Mouse (Mus musculus) thymus, postnatal 0 days (tissue): ENCODE results near the gene Caskin1. TPM values are rescaled to one million over a fixed set of nuclear protein-coding genes. Genes with fewer than 3 reads are reported as not detected.
"Not testable (repeated sequence)": the region's sequence is repeated elsewhere in the genome, so short reads cannot be mapped to it uniquely, and the experiment has no call there.

Source experiments
- DNase-seq: peaks from one replicate; pipeline ENCODE4 v3.0.0-alpha.2; 2015; ENCODE audit warnings: low spot score
- polyA plus RNA-seq: library from polyadenylated mRNA; unstranded; fragments of >200 nt; fragmentation: Nextera tagmentation; extraction: Ambion mirVana; gene quantifications from 2 replicates; pipeline ENCODE4 v1.2.1, GENCODE M21; 2015

Gene Caskin1
- polyA plus RNA-seq, result 0.10 and 0.19 TPM in 2 replicates

DNA sequence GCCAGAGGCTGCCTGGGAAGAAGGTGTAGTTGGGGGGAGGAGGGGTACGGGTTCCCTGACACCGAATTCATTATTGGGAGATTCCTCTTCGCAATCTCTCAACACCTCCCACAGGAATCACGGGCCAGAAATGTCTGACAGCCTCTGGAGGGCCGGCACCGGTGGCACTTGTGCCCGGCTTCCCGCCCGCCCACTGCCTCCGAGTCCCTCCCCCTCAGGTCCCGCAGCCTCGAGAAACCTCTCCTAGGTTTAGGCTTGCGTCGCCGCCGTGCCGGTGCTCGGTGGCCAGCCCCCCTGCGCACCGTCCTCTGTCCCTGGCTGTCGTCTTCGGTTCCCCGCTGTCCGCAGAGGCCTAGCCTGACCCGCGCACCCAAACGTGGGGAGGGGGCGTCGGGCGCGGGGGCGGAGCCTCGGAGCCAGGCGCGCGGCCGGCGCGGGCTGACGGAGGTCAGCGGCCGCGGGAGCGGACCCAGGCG lies at the start of gene Caskin1:
Caskin1 (plus strand) TSS at position 416 of the 476 bp plus-strand sequence.
- DNase-seq, result no peak

DNA sequence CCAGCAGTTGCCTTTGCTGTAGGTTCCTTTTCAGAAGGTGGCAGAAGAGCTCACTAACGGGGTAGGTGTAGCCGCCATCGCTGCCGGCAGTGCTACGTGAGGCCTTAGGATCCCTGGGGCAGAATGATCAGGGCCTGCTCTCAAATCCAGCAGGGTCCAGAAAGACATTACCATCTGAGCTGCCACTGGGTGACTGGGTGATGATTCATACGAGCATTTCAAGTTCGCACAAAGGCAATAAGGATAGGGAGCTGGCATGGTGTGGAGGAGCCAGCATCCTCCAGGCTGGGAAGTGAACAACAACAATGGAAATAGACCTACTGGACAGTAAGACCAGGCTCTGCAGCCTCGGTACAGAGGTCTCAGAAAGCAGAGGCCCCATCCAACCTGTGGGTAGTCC lies 48.0 kb upstream of the Caskin1 start:
- no peak for DNase-seq

DNA sequence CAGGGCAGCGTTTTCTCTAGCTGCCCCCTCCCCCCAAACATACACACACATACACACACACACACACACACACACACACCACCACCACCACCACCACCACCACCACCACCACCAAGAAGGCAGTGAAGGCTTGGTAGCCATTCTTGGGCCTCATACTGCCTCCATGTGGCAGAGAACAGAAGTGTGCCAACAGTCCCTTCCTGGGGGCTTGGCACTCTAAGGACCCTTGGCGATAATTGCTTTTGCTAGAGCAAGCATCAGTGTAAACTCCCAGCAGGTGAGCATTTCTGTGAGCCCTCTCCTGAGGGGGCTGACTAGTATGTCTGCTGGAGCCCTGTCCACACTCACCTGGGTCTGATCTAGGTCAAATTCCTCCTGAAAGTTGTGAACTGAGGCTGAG lies 47.3 kb upstream of the Caskin1 start:
- DNase-seq, result no peak

DNA sequence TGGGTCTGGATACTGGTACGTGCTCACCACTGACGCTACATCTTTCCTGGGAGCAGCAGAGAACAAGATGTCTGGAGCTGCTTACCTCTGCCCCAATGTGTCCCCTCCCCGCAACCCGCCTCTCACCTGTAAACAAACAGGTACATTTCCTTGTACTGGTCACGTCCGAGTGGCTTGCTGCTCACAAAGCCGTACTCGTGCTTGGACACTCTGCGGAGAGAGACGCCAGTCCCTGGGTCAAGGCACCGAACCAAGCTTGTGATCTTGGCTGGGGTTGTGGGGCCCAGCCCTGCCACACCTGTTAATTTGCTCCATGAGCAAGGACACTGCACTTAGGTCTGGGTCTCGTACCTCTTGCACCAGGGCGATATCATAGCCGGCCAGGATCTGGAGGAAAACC lies 46.3 kb upstream of the Caskin1 start:
- no peak for DNase-seq

DNA sequence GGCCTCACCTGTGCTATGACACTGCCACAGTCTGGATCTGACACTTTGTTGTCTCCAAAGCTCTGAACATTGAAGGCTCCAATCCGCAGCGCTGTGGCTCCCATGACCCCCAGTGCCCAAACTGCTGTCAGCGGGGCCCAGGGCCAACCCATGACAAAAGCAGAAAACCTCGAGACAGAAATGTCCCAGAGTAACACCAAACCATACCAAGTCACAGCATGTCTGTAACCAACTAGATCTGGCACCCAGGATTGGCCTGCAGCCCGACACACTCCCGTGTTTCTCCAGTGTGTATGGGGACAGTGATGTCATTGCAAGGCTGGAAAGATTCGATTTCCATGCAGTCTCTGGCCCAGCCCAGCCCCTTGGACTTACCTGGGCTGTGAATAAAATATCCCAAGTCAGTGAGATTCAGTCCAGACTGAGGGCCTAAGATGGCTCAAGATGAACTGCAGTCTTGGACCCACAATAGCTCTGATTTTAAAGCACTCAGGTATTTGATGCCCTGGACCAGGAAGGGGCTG lies 45.7 kb upstream of the Caskin1 start, which contains the start of gene Dnase1l2:
Dnase1l2 (minus strand) TSS at position 474 of the 524 bp plus-strand sequence.
- DNase-seq, result no peak

DNA sequence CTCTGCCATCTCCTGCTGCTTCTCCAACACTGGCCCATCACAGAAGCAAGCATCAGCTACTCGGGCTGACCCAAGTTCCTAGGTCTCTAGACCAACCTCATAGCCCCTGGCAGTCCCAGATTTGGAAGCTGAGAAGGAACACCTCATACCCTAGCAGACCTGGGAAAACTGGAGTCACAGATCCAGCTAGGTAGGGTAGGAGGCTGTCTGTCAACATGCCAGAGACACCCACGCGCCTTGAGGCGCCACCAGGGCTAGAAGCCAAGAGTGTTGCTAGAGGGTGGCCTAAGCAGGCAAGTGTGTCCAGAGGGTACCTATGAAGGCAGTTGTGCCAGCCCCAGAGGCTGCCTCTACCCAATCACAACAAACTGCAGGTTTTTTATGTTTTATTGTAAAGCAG lies 45.0 kb upstream of the Caskin1 start:
- no peak for DNase-seq

DNA sequence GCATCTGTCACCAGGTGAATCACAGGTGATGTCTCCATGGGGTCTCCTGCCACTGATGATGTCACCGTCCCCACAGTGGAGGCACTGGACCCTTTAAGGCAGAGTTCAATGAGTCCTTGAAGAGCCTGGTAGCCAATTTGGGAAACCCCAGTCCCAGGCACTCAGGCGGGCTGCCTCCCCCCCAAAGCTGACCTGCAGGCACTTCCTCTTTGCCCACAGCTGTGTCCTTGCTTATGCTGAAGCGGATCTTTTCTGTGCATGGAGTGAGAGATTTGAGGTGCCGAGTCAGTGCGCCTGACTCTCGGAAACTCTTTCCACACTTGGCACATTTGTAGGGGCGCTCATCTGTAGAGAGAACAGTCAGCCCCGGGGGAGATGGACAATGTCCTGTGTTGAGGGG lies 41.8 kb upstream of the Caskin1 start:
- DNase-seq, result no peak

DNA sequence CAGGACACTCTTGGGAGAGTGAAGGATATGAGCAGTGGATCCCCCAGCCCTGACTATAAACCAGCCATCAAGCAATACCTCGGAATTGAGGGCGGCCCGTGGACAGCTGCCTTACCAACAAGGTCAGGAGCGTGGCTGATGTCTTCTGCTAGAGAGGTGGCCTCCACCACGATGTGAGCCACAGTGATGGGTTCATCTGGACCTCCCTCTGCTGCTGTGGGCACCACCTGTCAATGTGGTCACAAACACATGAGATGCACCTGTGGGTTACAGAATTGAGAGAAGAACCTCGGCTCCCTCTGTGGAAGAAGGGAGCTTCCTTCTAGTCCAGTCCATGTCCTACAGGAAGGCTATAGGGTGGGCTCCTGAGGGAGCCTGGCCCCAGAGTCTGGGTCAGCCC lies 38.9 kb upstream of the Caskin1 start:
- DNase-seq, result no peak

DNA sequence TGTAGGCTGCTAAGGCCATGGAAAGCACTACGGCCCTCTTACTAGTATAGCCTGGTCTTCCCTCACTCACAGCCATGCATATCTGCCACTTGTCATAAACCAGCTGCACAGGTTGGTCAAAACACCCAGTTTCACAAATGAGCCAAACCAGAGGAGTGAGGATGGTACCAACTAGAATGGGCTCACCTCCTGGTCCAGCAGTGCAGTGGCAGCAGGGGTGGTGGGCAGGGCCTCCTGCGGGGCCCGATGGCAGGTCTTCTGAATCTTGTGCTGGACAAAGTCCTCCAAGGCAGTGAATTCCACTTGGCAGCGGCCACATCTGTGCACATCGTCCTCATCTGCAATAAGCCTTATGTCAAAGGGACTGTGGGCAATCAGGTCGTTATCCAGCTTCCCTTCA lies 37.2 kb upstream of the Caskin1 start:
- DNase-seq, result no peak

DNA sequence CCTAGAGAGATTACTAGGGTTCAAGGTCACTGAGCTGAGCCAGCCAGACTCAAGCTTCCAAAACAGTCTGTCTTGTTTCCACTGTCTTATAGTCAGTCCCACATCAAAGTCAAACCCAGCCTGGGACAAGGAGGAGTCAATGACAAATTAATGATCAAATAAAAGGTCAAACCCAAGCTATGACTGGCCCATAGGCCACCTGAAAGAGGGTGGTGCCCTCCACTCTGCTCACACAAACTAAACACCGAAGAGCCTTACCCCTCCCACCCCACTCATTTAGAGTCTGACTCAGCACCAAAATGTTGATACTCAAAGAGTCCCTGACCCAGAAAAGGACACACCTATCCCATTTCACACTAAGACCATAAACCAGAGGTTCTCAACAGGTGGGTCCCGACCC lies 35.0 kb upstream of the Caskin1 start:
- DNase-seq, result no peak

DNA sequence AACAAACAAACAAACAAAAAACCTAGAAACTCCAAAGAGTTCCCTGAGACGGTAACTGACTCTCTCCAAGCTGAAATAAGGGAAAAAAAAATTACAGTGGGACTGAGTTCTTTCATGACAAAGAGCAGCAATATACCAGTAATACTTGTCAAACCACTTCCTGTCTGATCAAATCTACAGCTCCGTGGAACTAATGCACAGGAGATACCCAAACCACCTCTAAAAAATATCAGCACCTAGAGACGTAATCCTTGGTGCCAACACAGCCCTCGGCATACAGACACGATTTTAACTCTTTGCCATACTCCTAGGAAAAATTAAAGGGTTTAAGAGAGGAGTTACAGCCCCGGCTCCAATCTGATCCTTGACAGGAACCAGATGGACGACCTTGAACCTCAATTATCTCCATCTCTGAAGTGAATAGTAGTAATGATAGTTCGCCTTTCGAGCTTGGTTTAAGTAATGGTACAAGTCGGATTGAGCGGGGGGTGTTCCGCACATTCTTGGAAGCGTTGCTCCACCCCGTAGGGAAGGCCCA lies 34.1 kb upstream of the Caskin1 start:
- DNase-seq, result peak; percentile 33

DNA sequence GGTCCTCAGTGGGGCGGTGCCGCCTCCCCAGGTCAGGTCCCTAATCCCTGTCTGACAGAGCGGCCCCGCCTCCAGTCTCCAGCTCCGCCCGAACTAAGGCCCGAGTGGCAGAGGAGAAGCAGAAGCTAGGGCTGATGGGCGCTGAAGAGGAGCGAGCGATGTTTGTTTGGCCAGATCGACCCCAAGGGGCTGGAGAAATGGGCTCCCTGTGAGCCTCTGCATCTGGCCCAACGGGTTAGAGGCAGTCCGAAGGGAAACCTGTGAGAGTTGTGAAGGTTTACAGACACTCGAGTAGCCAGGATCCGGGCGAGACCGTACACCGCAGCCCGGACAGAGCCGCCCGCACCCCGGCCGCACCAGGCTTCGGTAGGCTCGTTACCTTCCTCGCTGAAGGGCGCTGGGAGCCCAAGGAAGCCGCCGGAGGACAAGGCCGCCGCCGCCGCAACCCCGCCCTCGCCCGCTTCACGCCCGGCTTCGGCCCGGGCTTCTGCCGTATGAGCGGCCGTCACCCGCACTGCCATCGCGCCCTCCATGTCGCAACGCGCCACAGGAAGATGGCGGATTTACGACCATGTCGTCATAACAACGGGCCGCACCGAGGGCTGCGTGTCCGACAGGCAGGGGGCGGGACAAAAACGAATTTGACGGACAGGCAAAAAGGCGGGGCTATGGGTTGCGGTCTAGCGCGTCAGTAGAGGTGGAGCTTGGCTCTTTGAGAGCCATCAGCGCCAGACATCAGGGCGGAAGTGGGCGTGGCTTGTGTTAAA lies 33.5 kb upstream of the Caskin1 start:
- peak; percentile 99 for DNase-seq

DNA sequence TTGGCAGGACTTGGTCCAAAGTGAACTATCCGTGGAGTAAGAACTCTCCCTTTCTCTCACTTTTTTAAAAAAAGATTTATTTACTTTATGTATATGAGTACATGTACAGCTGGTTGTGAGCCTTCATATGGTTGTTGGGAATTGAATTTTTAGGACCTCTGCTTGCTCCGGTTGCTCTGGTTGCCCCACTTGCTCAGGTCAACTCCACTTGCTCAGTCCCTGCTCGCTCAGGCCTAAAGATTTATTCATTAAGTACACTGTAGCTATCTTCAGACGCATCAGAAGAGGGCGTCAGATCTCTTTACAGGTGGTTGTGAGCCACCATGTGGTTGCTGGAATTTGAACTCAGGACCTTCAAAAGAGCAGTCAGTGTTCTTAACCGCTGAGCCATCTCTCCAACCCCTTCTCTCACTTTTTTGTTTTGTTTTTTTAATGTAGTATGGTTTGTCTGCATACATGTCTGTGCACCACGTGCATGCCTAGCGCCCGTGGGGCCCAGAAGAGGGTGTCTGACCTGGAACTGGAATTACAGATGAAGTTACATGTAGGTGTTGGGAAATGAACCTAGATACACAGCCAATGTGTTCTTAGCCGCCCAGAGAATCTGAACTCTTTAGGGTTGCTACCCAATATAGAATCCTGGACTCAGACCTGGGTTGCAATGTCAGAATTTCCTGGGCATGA lies 32.7 kb upstream of the Caskin1 start:
- DNase-seq, result not testable (repeated sequence)

DNA sequence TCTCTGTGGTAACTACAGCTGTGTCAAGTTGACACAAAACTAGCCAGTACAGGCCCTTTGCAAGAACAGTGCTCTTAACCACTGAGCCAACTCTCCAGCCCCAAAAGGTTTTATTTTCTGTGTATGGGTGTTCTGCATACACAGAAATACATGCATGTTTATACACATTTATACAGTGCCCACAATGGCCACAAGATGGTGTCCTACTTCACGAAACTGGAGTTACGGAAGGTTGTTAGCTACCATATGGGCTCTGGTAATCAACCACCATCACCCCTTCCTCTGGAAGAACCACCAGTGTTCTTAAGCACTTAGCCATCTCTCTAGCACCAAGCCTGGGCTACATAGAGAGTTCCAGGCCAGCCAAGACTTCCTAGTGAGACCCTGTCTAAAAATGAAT lies 26.8 kb upstream of the Caskin1 start:
- peak; percentile 68 for DNase-seq

DNA sequence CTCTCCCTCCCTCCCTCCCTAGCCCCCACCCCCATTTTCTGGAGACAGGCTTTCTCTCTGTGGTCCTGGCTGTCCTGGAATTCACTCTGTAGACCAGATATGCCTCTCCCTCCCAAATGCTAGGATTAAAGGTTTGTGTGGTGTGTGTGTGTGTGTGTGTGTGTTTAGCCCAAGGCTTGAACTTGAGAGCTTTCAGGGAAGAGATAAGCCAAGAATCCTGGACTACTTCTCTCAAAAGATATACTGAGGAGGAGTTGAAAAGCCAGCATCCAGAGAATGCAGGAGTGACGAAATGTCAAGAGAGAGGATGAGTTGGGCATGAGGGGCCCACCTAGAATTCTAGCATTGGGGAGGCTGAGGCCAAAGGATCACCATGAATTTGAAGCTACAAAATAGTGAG lies 25.5 kb upstream of the Caskin1 start:
- DNase-seq, result no peak

DNA sequence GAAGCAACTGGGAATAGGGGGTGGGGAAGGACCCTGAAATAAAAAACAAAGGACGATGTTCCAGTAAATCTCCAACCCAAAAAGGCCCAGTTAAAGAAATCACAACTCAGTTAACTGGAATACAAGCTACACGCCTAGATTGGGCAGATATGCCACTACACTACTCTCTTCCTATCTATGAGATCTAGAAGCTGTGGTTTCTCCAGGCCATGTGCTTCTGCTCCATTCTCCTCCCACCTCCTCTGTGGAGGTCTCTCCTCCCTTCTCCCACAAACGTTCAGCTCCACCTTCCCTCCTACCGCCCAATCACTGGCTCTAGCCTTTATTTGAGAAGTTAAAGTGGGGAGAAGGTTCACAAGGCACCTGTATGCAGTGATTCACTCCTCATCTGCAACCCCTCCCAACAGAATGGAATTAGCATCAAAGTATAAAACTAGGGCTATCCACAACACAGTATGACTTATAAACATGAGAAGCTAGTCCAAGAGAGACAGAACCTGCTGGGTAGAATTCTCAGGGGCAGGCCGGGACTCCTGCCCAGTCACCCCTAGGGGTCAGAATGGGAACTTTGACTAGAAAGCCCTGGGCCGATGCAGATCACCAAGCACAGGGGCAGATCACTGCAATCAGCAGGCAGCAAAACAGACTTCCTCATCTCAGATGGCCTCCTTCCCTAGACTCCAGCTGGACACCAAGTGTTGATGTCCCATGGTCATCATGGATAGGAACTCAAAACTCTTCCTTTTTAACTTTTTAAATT lies 24.8 kb upstream of the Caskin1 start:
- no peak for DNase-seq

DNA sequence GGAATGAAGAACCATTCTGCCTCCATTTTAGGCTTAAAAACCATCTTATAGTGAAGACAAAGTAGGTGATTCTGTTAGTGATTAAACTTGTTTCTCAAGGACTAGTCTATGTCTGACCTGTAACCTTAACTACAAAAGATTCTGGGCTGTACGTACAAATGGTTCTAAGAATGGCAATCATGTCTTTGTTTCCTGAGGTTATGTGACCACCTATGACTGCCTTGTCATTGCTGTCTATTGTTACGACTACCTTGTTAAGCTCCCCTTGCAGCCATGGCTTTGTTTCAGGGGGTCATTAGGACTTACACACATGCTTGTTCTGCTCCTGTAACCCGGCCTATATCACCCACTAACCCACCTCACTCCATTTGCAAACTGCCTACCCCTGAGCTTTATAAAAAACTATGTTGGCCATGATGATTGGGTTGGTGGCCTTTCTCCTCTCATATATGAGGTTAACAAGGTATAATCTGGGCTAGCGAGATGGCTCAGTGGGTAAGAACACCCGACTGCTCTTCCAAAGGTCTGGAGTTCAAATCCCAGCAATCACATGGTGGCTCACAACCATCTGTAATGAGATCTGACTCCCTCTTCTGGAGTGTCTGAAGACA lies 19.7 kb upstream of the Caskin1 start:
- DNase-seq, result no peak

DNA sequence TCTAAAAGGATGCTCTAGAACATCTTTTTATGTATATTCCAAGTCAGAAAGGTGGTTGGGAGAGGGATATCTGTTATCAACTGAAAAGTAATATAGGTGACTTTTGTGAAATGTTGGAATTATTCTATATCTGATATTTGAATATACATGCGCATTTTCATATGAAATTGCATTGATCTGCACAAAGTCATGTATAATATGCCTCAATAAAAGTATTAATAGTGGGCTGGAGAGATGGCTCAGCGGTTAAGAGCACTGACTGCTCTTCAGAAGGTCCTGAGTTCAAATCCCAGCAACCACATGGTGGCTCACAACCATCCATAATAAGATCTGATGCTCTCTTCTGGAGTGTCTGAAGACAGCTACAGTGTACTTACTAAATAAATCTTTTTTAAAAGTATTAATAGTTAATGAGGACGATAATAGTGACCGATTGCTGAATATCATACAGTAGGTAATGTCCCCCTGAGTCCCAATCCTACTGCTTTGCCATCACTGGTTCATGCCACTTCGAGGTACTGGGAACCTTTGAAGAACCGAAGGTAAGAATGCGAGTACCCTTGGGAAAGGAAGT lies 19.0 kb upstream of the Caskin1 start:
- no peak for DNase-seq

DNA sequence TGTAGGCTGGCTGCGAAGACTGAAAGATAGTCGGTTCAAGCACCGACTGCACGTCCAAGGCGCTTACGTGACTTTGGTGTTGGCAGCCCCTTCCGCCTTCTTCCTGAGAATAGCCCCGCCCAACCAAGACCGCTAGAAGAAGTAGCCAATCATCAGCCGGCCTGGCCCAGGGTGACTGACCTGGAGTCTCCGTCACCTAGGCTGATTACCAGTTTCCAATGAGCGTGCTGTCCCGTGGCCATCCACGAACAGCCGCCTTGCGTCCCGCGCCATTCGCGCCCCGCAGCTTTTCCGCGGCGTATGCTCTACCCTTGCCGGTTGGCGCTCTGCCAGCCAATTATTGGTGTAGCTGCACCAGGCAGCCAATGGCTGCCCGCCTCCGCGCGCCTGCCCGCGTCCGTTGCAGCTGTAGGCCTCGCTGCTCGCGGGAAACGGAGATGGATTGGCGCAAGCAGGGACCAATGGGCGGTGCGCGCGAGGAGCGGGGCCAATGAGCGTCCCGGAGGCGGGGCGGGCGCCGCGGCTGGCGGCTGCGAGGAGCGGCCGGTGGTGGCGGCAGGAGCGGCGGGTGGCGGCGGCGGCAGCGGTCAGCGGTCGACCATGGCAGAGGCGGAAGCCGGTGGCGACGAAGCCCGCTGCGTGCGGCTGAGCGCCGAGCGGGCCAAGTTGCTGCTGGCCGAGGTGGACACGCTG lies 18.3 kb upstream of the Caskin1 start, which contains the start of the genes E4f1 and Pgp:
E4f1 (minus strand) TSS at position 404 of the 693 bp plus-strand sequence.
Pgp (plus strand) TSS at position 483 of the 693 bp plus-strand sequence.
- peak; percentile 98 for DNase-seq
